Mouse (Mus musculus): ENCODE measurements around the gene Bmp2. TPM values are rescaled to one million over a fixed set of nuclear protein-coding genes. Genes with fewer than 3 reads are reported as not detected.

The Bmp2 gene
- polyA plus RNA-seq, 1 experiment from 2014 or later, result 0.88 TPM

DNA sequence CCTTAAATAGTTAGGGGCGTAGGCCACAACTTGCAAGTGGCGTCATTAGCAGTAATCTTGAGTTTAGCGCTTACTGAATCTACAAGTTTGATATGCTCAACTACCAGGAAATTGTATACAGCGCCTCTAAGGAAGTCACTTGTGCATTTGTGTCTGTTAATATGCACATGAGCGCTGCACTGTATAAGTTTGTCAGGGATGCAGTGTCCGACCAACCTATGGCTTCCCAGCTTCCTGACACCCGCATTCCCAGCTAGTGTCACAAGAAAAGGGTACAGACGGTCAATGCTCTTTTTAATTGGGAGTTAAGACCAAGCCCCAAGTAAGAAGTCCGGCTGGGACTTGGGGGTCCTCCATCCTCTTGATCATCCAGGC lies 1.9 kb downstream of the Bmp2 start:
- 38% methylated on average over 9 of the region's 9 CpGs for WGBS
- ATAC-seq (no peak), DNase-seq (ENCODE audit: low spot score) (no peak)
- Histone ChIP-seq H3K4me1 (ENCODE audit: control insufficient read depth, insufficient read depth, low read length) (peaks cover 9% of the 10 kb centered on the region), H3K9me3 (replicated peaks; ENCODE audit: control insufficient read depth, low read length) (no peaks in the 10 kb centered on the region), H3K27me3 (replicated peaks; ENCODE audit: control insufficient read depth, insufficient read depth, low read length) (peaks cover 49% of the 10 kb centered on the region), H3K36me3 (ENCODE audit: control insufficient read depth, insufficient read depth, low read length) (no peaks in the 10 kb centered on the region), H3K4me3 (ENCODE audit: low read depth, low read length) (peak overlapping the region; percentile 38), H3K4me2 (ENCODE audit: low read length) (peak overlapping the region; percentile 73), H3K9ac (ENCODE audit: low read length) (no peak overlapping the region; the same call in 1 of the 2 replicates), H3K27ac (ENCODE audit: low read depth, low read length) (no peak overlapping the region)

DNA sequence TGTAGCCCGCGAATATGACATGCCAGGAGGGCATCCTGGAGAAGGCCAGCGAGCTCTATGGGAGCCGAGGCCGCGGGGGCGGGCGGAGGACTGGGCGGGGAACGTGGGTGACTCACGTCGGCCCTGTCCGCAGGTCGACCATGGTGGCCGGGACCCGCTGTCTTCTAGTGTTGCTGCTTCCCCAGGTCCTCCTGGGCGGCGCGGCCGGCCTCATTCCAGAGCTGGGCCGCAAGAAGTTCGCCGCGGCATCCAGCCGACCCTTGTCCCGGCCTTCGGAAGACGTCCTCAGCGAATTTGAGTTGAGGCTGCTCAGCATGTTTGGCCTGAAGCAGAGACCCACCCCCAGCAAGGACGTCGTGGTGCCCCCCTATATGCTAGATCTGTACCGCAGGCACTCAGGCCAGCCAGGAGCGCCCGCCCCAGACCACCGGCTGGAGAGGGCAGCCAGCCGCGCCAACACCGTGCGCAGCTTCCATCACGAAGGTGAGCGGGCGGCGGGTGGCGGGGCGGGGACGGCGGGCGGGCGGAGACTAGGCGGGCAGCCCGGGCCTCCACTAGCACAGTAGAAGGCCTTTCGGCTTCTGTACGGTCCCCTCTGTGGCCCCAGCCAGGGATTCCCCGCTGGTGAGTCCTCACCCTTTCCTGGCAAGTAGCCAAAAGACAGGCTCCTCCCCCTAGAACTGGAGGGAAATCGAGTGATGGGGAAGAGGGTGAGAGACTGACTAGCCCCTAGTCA lies 2.5 kb downstream of the Bmp2 start:
- peak overlapping the region; percentile 38 for H3K4me3 ChIP-seq (ENCODE audit: low read depth, low read length)
- WGBS, result 1% methylated on average over 48 of the region's 55 CpGs
- peak overlapping the region; percentile 55 for H3K9ac ChIP-seq (ENCODE audit: low read length)
- H3K4me2 ChIP-seq (ENCODE audit: low read length), result peak overlapping the region; percentile 73
- H3K9me3 ChIP-seq (replicated peaks; ENCODE audit: control insufficient read depth, low read length), result no peaks in the 10 kb centered on the region
- peak; percentile 40 for ATAC-seq
- DNase-seq (ENCODE audit: low spot score), result peak; percentile 61
- H3K27ac ChIP-seq (ENCODE audit: low read depth, low read length), result no peak overlapping the region
- H3K36me3 ChIP-seq (ENCODE audit: control insufficient read depth, insufficient read depth, low read length), result no peaks in the 10 kb centered on the region
- peaks cover 49% of the 10 kb centered on the region for H3K27me3 ChIP-seq (replicated peaks; ENCODE audit: control insufficient read depth, insufficient read depth, low read length)
- H3K4me1 ChIP-seq (ENCODE audit: control insufficient read depth, insufficient read depth, low read length), result peaks cover 9% of the 10 kb centered on the region

DNA sequence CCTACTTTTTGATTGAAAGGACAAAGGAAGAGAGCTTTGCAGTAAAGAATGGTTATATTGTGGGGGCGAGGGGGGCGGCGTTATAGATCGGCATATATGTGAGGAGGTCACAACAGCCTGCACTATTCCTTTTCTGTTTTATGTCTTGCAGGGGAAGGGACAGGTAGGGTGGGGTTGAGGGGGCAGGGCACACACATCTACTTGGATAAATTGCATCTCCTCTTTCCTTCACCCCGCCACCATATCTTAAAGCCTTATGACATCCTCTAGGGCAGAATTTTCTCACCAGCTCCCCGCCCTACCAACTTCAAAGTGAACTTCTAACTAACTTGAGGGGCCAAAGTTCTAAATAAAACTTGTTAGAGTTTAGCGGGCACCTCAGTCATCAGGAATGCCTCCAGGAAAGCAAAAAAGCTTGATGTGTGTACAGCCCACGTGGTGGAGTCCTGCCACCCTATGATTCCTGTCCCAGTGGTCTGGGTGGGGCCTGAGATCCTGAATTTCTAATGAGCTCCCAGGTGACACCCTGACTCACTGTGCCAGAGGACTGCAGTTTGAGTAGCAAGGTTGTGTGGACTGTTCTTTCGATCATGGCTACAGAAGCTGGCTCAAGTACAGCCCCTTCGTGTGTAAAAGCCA lies 12.4 kb downstream of the Bmp2 start:
- ATAC-seq (no peak), DNase-seq (ENCODE audit: low spot score) (no peak)
- H3K9me3 ChIP-seq (replicated peaks; ENCODE audit: control insufficient read depth, low read length), result no peaks in the 10 kb centered on the region
- no peaks in the 10 kb centered on the region for H3K36me3 ChIP-seq (ENCODE audit: control insufficient read depth, insufficient read depth, low read length)
- H3K27me3 ChIP-seq (replicated peaks; ENCODE audit: control insufficient read depth, insufficient read depth, low read length), result no peaks in the 10 kb centered on the region
- H3K4me2 ChIP-seq (ENCODE audit: low read length), result no peak overlapping the region
- no peak overlapping the region for H3K27ac ChIP-seq (ENCODE audit: low read depth, low read length)
- H3K4me3 ChIP-seq (ENCODE audit: low read depth, low read length), result no peak overlapping the region
- H3K4me1 ChIP-seq (ENCODE audit: control insufficient read depth, insufficient read depth, low read length), result no peaks in the 10 kb centered on the region
- no peak overlapping the region for H3K9ac ChIP-seq (ENCODE audit: low read length)
- whole genome bisulfite sequencing, result 80% methylated on average over 10 of the region's 10 CpGs

DNA sequence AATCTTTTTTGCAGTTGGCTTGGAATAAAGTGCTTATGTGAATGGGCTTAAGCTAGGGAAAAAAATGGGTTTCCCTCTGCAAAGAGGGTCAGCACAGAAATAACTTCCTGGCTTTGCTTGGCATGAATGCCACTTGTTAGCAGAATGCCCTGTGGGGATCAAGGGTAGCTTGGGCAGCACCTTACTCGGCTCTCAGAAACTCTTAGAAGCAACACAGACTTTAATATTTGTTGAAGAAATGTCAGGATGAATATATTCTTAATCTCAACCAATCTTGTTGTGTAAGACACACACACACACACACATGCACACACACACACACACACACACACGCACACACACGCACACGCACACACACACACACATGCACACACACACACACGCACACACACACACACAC lies 13.5 kb downstream of the Bmp2 start:
- ATAC-seq (no peak), DNase-seq (ENCODE audit: low spot score) (no peak)
- WGBS, result 94% methylated on average over 5 of the region's 5 CpGs
- Histone ChIP-seq H3K9ac (ENCODE audit: low read length) (no peak overlapping the region), H3K4me3 (ENCODE audit: low read depth, low read length) (no peak overlapping the region), H3K9me3 (replicated peaks; ENCODE audit: control insufficient read depth, low read length) (no peaks in the 10 kb centered on the region), H3K36me3 (ENCODE audit: control insufficient read depth, insufficient read depth, low read length) (no peaks in the 10 kb centered on the region), H3K4me2 (ENCODE audit: low read length) (no peak overlapping the region), H3K27ac (ENCODE audit: low read depth, low read length) (no peak overlapping the region), H3K4me1 (ENCODE audit: control insufficient read depth, insufficient read depth, low read length) (no peaks in the 10 kb centered on the region), H3K27me3 (replicated peaks; ENCODE audit: control insufficient read depth, insufficient read depth, low read length) (no peaks in the 10 kb centered on the region)

DNA sequence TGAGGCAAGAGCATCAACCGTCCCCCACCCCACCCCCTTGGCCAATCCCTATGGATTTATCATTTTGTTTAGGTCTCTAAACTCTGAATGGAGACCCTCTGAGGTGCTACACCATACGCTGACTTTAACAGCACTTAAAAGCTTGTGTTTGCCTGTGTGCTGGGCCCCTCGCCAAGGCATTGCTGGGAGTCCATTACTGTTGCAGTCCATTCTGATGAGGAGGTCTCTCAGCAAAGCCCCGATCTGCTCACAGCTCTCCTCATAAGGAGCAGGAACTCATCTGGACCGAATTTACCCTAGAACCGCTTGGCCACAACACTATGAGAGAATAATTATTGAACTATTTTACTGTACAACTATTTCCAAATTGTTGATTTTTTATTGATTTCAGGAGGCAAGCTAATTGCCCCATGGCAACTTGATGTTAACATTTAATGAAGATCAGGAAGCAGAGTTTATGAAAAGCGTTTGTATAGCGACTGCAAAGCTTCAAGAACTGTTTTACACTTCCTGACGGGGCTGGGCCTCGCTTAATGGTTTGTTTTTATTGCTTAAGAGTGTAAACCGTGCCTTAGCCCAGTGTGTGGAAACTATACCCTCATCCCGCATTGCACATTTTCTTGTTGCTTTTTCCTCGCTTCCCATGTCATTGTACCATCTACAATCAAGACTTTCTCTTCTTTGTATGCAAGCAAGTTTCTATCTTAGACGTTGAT lies 14.2 kb downstream of the Bmp2 start:
- Histone ChIP-seq H3K9me3 (replicated peaks; ENCODE audit: control insufficient read depth, low read length) (no peaks in the 10 kb centered on the region), H3K4me3 (ENCODE audit: low read depth, low read length) (no peak overlapping the region), H3K27ac (ENCODE audit: low read depth, low read length) (no peak overlapping the region), H3K4me1 (ENCODE audit: control insufficient read depth, insufficient read depth, low read length) (no peaks in the 10 kb centered on the region), H3K36me3 (ENCODE audit: control insufficient read depth, insufficient read depth, low read length) (no peaks in the 10 kb centered on the region), H3K9ac (ENCODE audit: low read length) (no peak overlapping the region), H3K4me2 (ENCODE audit: low read length) (no peak overlapping the region), H3K27me3 (replicated peaks; ENCODE audit: control insufficient read depth, insufficient read depth, low read length) (no peaks in the 10 kb centered on the region)
- DNase-seq (ENCODE audit: low spot score) (no peak), ATAC-seq (no peak)
- 79% methylated on average over 14 of the region's 14 CpGs for WGBS

DNA sequence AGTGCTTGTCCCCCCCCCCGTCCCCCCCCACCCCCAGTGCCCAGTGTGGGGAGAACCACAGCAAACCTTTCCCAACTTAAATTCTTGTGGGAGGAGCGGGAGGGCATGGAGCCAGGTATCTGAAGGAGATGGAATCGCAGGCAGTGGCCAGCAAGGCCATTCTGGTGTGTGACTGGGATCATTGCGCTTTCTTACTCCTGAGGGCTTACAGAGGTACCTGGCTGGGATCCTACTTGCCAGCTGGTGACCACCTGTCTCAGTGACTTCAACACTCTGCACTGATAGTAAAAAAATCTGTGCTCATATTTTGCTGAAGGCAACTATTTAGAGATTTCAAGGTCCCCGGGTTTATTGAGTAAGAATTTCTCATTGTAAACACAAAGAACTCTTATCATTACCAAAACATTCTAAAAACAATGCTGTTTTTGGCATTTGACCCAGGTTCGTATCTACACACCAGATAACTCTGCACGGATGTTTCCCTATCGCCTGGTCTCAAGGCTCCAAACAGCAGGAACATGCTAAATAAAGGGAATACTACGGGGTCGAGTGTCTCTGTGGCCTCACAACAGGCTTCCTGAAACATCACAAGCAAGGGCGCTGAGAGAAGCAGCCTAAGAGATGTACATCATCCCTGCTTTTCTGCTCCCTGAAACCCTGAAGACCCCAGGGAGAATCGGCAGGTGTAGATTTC lies 39.8 kb downstream of the Bmp2 start:
- H3K36me3 ChIP-seq (ENCODE audit: control insufficient read depth, insufficient read depth, low read length), result no peaks in the 10 kb centered on the region
- no peak overlapping the region for H3K27ac ChIP-seq (ENCODE audit: low read depth, low read length)
- no peaks in the 10 kb centered on the region for H3K9me3 ChIP-seq (replicated peaks; ENCODE audit: control insufficient read depth, low read length)
- DNase-seq (ENCODE audit: low spot score), result no peak
- ATAC-seq, result no peak
- H3K27me3 ChIP-seq (replicated peaks; ENCODE audit: control insufficient read depth, insufficient read depth, low read length), result no peaks in the 10 kb centered on the region
- no peaks in the 10 kb centered on the region for H3K4me1 ChIP-seq (ENCODE audit: control insufficient read depth, insufficient read depth, low read length)
- no peak overlapping the region for H3K4me2 ChIP-seq (ENCODE audit: low read length)
- no peak overlapping the region for H3K4me3 ChIP-seq (ENCODE audit: low read depth, low read length)
- 75% methylated on average over 12 of the region's 12 CpGs for WGBS
- H3K9ac ChIP-seq (ENCODE audit: low read length), result no peak overlapping the region

Small RNA genes within 50 kb of the gene (microRNA-seq; reads per million reads assigned to microRNA genes)
- not detected for gene Mir3090

Data from forebrain, embryonic 14.5 days (tissue).